Mouse (Mus musculus) CH12.LX (cell line): ENCODE measurements around the gene Stk39. TPM values are rescaled to one million over a fixed set of nuclear protein-coding genes. Genes with fewer than 3 reads are reported as not detected.

Source experiments
- DNase-seq: peaks from one replicate; pipeline ENCODE4 v3.0.0-alpha.2; 2013; ENCODE audit errors: extremely low read depth
- H3K27ac ChIP-seq: 2 replicates; pipeline ENCODE4 v1.5.1; 2012; ENCODE audit warnings: low read depth, mild to moderate bottlenecking, control low read depth, moderate library complexity; ENCODE audit not compliant: insufficient read depth
- H3K27me3 ChIP-seq: replicated peaks from 2 replicates; pipeline ENCODE3; 2012; ENCODE audit warnings: inconsistent platforms
- H3K36me3 ChIP-seq, 2 experiments: replicated peaks in 1 of 2; 2 replicates each; pipeline versions ENCODE3 to v1.6.1; 2012; ENCODE audit warnings: inconsistent platforms in 1 of 2, low read length in 1 of 2, mild to moderate bottlenecking in 1 of 2, mixed read lengths in 1 of 2, moderate library complexity in 1 of 2; ENCODE audit not compliant: control insufficient read depth in 1 of 2, insufficient read depth in 1 of 2
- H3K4me1 ChIP-seq, 2 experiments: 2 replicates each; pipeline ENCODE4 v1.6.1; 2012; ENCODE audit warnings: inconsistent platforms in 1 of 2, moderate library complexity in 1 of 2; ENCODE audit not compliant: insufficient read depth in 2 of 2, control insufficient read depth in 1 of 2
- H3K4me2 ChIP-seq: 2 replicates; pipeline ENCODE4 v1.6.1; 2012; ENCODE audit warnings: low read depth, mild to moderate bottlenecking, control low read depth; ENCODE audit not compliant: poor library complexity, insufficient read depth, severe bottlenecking
- H3K4me3 ChIP-seq, 3 experiments: fragments of 150-350 bp in 1 of 3; sonication (generic) in 1 of 3; replicated peaks in 1 of 3; 2 replicates each; pipeline versions ENCODE3 to v1.5.1; 2011 to 2012; ENCODE audit warnings: low read depth in 2 of 3, low read length in 2 of 3, mild to moderate bottlenecking in 2 of 3, moderate library complexity in 2 of 3, control low read depth in 1 of 3, improper control_type of control experiment in 1 of 3, inconsistent platforms in 1 of 3, mixed read lengths in 1 of 3; ENCODE audit not compliant: poor library complexity in 1 of 3
- H3K79me2 ChIP-seq: replicated peaks from 2 replicates; pipeline ENCODE4 v1.6.1; 2012; ENCODE audit warnings: mild to moderate bottlenecking, moderate library complexity; ENCODE audit not compliant: control insufficient read depth, poor library complexity, insufficient read depth, severe bottlenecking; ENCODE audit errors: extremely low read depth
- H3K9ac ChIP-seq: 2 replicates; pipeline ENCODE4 v1.6.1; 2012; ENCODE audit warnings: low read depth, mild to moderate bottlenecking, control low read depth, moderate library complexity; ENCODE audit not compliant: insufficient read depth
- H3K9me3 ChIP-seq: replicated peaks from 2 replicates; pipeline ENCODE3; 2012; ENCODE audit warnings: low read length, inconsistent platforms, mixed read lengths
- BHLHE40 ChIP-seq: IDR thresholded peaks from 2 replicates; pipeline ENCODE4 v1.6.1; 2011; ENCODE audit warnings: mild to moderate bottlenecking, low read depth, low read length, improper control_type of control experiment
- CTCF ChIP-seq, 2 experiments: IDR thresholded peaks in 1 of 2; conservative IDR thresholded peaks in 1 of 2; 2 replicates each; pipeline ENCODE4 v1.5.1; 2011 to 2012; ENCODE audit warnings: low read depth in 2 of 2, low read length in 2 of 2, improper control_type of control experiment in 1 of 2, inconsistent platforms in 1 of 2, mild to moderate bottlenecking in 1 of 2, moderate library complexity in 1 of 2
- E2F4 ChIP-seq: IDR thresholded peaks from 2 replicates; pipeline ENCODE4 v1.6.1; 2011; ENCODE audit warnings: low read depth, low read length, improper control_type of control experiment; ENCODE audit not compliant: insufficient replicate concordance
- ELF1 ChIP-seq: IDR thresholded peaks from 2 replicates; pipeline ENCODE4 v1.6.1; 2014; ENCODE audit warnings: low read depth, mild to moderate bottlenecking, inconsistent platforms, low read length, improper control_type of control experiment
- GABPA ChIP-seq: IDR thresholded peaks from 2 replicates; pipeline ENCODE4 v1.6.1; 2012; ENCODE audit warnings: low read depth, low read length, improper control_type of control experiment, inconsistent platforms; ENCODE audit not compliant: insufficient replicate concordance
- IRF4 ChIP-seq: IDR thresholded peaks from 2 replicates; pipeline ENCODE4 v1.6.1; 2014; ENCODE audit warnings: low read depth, mild to moderate bottlenecking, inconsistent platforms, low read length, improper control_type of control experiment
- JUND ChIP-seq: conservative IDR thresholded peaks from 2 replicates; pipeline ENCODE4 v1.6.1; 2011; ENCODE audit warnings: low read depth, low read length, improper control_type of control experiment
- KAT2A ChIP-seq: IDR thresholded peaks from 2 replicates; pipeline ENCODE4 v1.6.1; 2012; ENCODE audit warnings: low read length, improper control_type of control experiment, inconsistent platforms; ENCODE audit not compliant: insufficient replicate concordance
- MAX ChIP-seq: IDR thresholded peaks from 2 replicates; pipeline ENCODE4 v1.6.1; 2011; ENCODE audit warnings: low read length, improper control_type of control experiment
- MAZ ChIP-seq: IDR thresholded peaks from 2 replicates; pipeline ENCODE4 v1.6.1; 2012; ENCODE audit warnings: low read depth, mild to moderate bottlenecking, inconsistent platforms, low read length, improper control_type of control experiment, moderate library complexity
- MEF2A ChIP-seq: IDR thresholded peaks from 2 replicates; pipeline ENCODE4 v1.6.1; 2014; ENCODE audit warnings: low read depth, mild to moderate bottlenecking, inconsistent platforms, low read length, improper control_type of control experiment, borderline replicate concordance
- MXI1 ChIP-seq: IDR thresholded peaks from 2 replicates; pipeline ENCODE4 v1.6.1; 2011; ENCODE audit warnings: mild to moderate bottlenecking, low read depth, low read length, improper control_type of control experiment
- MYC ChIP-seq: IDR thresholded peaks from 2 replicates; pipeline ENCODE4 v1.6.1; 2011; ENCODE audit warnings: low read depth, mild to moderate bottlenecking, improper control_type of control experiment, low read length
- NRF1 ChIP-seq: IDR thresholded peaks from 2 replicates; pipeline ENCODE4 v1.6.1; 2014; ENCODE audit warnings: low read depth, mild to moderate bottlenecking, inconsistent platforms, low read length, improper control_type of control experiment, moderate library complexity
- POLR2A ChIP-seq: IDR thresholded peaks from 2 replicates; pipeline ENCODE4 v1.6.1; 2011; ENCODE audit warnings: low read depth, mild to moderate bottlenecking, improper control_type of control experiment, low read length
- RCOR1 ChIP-seq: conservative IDR thresholded peaks from 2 replicates; pipeline ENCODE4 v1.6.1; 2012; ENCODE audit warnings: low read depth, mild to moderate bottlenecking, inconsistent platforms, low read length, improper control_type of control experiment
- SIN3A ChIP-seq: IDR thresholded peaks from 2 replicates; pipeline ENCODE4 v1.6.1; 2012; ENCODE audit warnings: low read length, improper control_type of control experiment, inconsistent platforms
- SMC3 ChIP-seq: IDR thresholded peaks from 2 replicates; pipeline ENCODE4 v1.6.1; 2011; ENCODE audit warnings: low read depth, low read length, improper control_type of control experiment
- TBP ChIP-seq: conservative IDR thresholded peaks from 2 replicates; pipeline ENCODE4 v1.6.1; 2011; ENCODE audit warnings: low read depth, low read length, improper control_type of control experiment
- TCF12 ChIP-seq: IDR thresholded peaks from 2 replicates; pipeline ENCODE4 v1.6.1; 2014; ENCODE audit warnings: low read depth, mild to moderate bottlenecking, inconsistent platforms, low read length, improper control_type of control experiment
- USF1 ChIP-seq: IDR thresholded peaks from 2 replicates; pipeline ENCODE4 v1.6.1; 2014; ENCODE audit warnings: low read depth, mild to moderate bottlenecking, inconsistent platforms, low read length, improper control_type of control experiment
- USF2 ChIP-seq: conservative IDR thresholded peaks from 2 replicates; pipeline ENCODE4 v1.6.1; 2011; ENCODE audit warnings: low read depth, low read length, improper control_type of control experiment
- ZC3H11A ChIP-seq: IDR thresholded peaks from 2 replicates; pipeline ENCODE4 v1.6.1; 2012; ENCODE audit warnings: low read depth, mild to moderate bottlenecking, inconsistent platforms, low read length, improper control_type of control experiment
- ZKSCAN1 ChIP-seq: IDR thresholded peaks from 2 replicates; pipeline ENCODE4 v1.6.1; 2012; ENCODE audit warnings: low read depth, inconsistent platforms, low read length, improper control_type of control experiment, borderline replicate concordance
- ZMIZ1 ChIP-seq: IDR thresholded peaks from 2 replicates; pipeline ENCODE4 v1.6.1; 2012; ENCODE audit warnings: low read depth, mild to moderate bottlenecking, inconsistent platforms, low read length, improper control_type of control experiment
- ZNF384 ChIP-seq: IDR thresholded peaks from 2 replicates; pipeline ENCODE4 v1.6.1; 2012; ENCODE audit warnings: low read depth, low read length, improper control_type of control experiment, inconsistent platforms
- dilution Hi-C: fragments of 300-500 bp; cut with MboI; formaldehyde crosslinking; loops from 2 replicates; pipeline ENCODE4 v1.14.3; 2020; ENCODE audit warnings: low sequenced_read_pairs; ENCODE audit not compliant: extremely low pct_unique_long_range_greater_than_20kb, extremely low pct_ligation_motif_present
- in situ Hi-C: fragments of 300-500 bp; cut with MboI; formaldehyde crosslinking; loops from 3 replicates; pipeline ENCODE4 v1.14.3; 2019; ENCODE audit warnings: low sequenced_read_pairs, low pct_ligation_motif_present, low pct_unique_long_range_greater_than_20kb, mixed read lengths
- polyA plus RNA-seq: library from polyadenylated mRNA; unstranded; fragments of >175 nt; gene quantifications from 2 replicates; pipeline ENCODE4 v1.2.1, GENCODE M21; 2012; ENCODE audit warnings: low read depth; ENCODE audit not compliant: insufficient read length
- total RNA-seq, 2 experiments: library from RNA; depleted of rRNA; stranded (reverse); fragments of 300-350 nt in 1 of 2; fragments of >200 nt in 1 of 2; gene quantifications; 2 replicates each; pipeline ENCODE4 v1.2.3; 2012 to 2014

Gene Stk39
- total and polyA plus RNA-seq, 3 experiments, result not detected

- no peak overlapping the region for H3K4me3 ChIP-seq
- H3K4me1 ChIP-seq, result no peaks in the 10 kb centered on the region
- DNase-seq, result no peak
- no peak overlapping the region for H3K9ac ChIP-seq
- TF ChIP-seq RCOR1 (no peak), E2F4 (no peak), MXI1 (no peak), MAZ (no peak), NRF1 (no peak), POLR2A (no peak), ZC3H11A (no peak), BHLHE40 (no peak), TCF12 (no peak), USF1 (no peak), KAT2A (no peak), TBP (no peak), SMC3 (no peak), ZMIZ1 (no peak)
- no peaks in the 10 kb centered on the region for H3K36me3 ChIP-seq
- in situ Hi-C loops, result no loop called here
- no peaks in the 10 kb centered on the region for H3K79me2 ChIP-seq
- peaks cover 59% of the 10 kb centered on the region for H3K9me3 ChIP-seq
- no peak overlapping the region for H3K4me2 ChIP-seq
- H3K27ac ChIP-seq, result no peak overlapping the region
- H3K27me3 ChIP-seq, result no peaks in the 10 kb centered on the region
- dilution Hi-C loops, result no loop called here
Observed at GRCm38 (mm10) chr2:68479823-68480222, 7.8 kb upstream of the Stk39 start.

- Histone ChIP-seq H3K4me2 (no peak overlapping the region), H3K36me3 (no peaks in the 10 kb centered on the region), H3K4me1 (no peaks in the 10 kb centered on the region), H3K79me2 (no peaks in the 10 kb centered on the region)
- no peak for DNase-seq
- dilution Hi-C loops, result no loop called here
- no peak for TF ChIP-seq SIN3A
- no peak for TF ChIP-seq ZKSCAN1
- TF ChIP-seq CTCF (conservative IDR thresholded peaks at IDR 0.05 in 1 of 2, IDR thresholded peaks at IDR 0.05 in 1 of 2; ENCODE audit: low read depth in 2 of 2, low read length in 2 of 2), result no peak
- no peak for TF ChIP-seq GABPA
- TF ChIP-seq MAZ, result no peak
- no peak for TF ChIP-seq TCF12
- no peak for TF ChIP-seq MEF2A
- no peak for TF ChIP-seq ZNF384
- no peak for TF ChIP-seq POLR2A
- no peak for TF ChIP-seq USF2
- TF ChIP-seq MYC, result no peak
- no peak for TF ChIP-seq MAX
- no peak for TF ChIP-seq ELF1
- no peak for TF ChIP-seq SMC3
- TF ChIP-seq IRF4, result no peak
- TF ChIP-seq JUND, result no peak
- TF ChIP-seq KAT2A, result no peak
- TF ChIP-seq, all 38 proteins: peak for 0
- in situ Hi-C loops, result no loop called here
- Histone ChIP-seq H3K9ac (no peak overlapping the region), H3K9me3 (peaks cover 67% of the 10 kb centered on the region), H3K27ac (no peak overlapping the region), H3K27me3 (no peaks in the 10 kb centered on the region), H3K4me3 (no peak overlapping the region)
Observed at GRCm38 (mm10) chr2:68472921-68473320, 853 bp upstream of the Stk39 start.
